Mouse (Mus musculus) lung, embryonic 14.5 days (tissue): ENCODE data around the gene Ehd1. TPM values are rescaled to one million over a fixed set of nuclear protein-coding genes. Genes with fewer than 3 reads are reported as not detected.

Experiments
- ATAC-seq: fragments of 200-750 bp; cut with Nextera tagmentation; 2 replicates; pipeline ENCODE4 v1.8.0; 2017; ENCODE audit warnings: mild to moderate bottlenecking, moderate TSS enrichment, moderate library complexity; ENCODE audit not compliant: insufficient read depth
- DNase-seq: peaks from one replicate; pipeline ENCODE4 v3.0.0-alpha.2; 2015
- H3K27ac ChIP-seq: fragments of 300-500 bp; sonication (generic); 2 replicates; pipeline ENCODE4 v1.5.1; 2014; ENCODE audit warnings: low read depth, mild to moderate bottlenecking, moderate library complexity
- H3K27me3 ChIP-seq: fragments of 300-500 bp; sonication (generic); 2 replicates; pipeline ENCODE4 v1.6.1; 2014; ENCODE audit warnings: low read length, control low read depth; ENCODE audit not compliant: insufficient read depth
- H3K36me3 ChIP-seq: fragments of 300-500 bp; sonication (generic); 2 replicates; pipeline ENCODE4 v1.6.1; 2014; ENCODE audit warnings: control low read depth; ENCODE audit not compliant: insufficient read depth
- H3K4me1 ChIP-seq: fragments of 300-500 bp; sonication (generic); 2 replicates; pipeline ENCODE4 v1.6.1; 2014; ENCODE audit warnings: antibody characterized with exemption, control low read depth; ENCODE audit not compliant: insufficient read depth
- H3K4me2 ChIP-seq: fragments of 300-500 bp; sonication (generic); 2 replicates; pipeline ENCODE4 v1.6.1; 2014; ENCODE audit warnings: mild to moderate bottlenecking
- H3K4me3 ChIP-seq: fragments of 300-500 bp; sonication (generic); 2 replicates; pipeline ENCODE4 v1.5.1; 2014; ENCODE audit warnings: low read depth, low read length
- H3K9ac ChIP-seq: fragments of 300-500 bp; sonication (generic); 2 replicates; pipeline ENCODE4 v1.6.1; 2014
- H3K9me3 ChIP-seq: fragments of 300-500 bp; sonication (generic); 2 replicates; pipeline ENCODE4 v1.6.1; 2016; ENCODE audit warnings: low read depth, low read length, control low read depth
- CTCF ChIP-seq: IDR thresholded peaks from 2 replicates; pipeline ENCODE4 v1.5.1; 2016; ENCODE audit warnings: antibody characterized with exemption, low read depth
- WGBS: fragments of 180-500 bp; shearing (Covaris S2); extraction: QIAGEN DNeasy Blood & Tissue Kit; methylation state at CpG from one replicate; pipeline ENCODE4 v1.1.7; 2014; 5-methylcytosine and 5-hydroxymethylcytosine counted together
- polyA plus RNA-seq: library from polyadenylated mRNA; unstranded; fragments of >200 nt; fragmentation: Nextera tagmentation; extraction: Ambion mirVana; gene quantifications from 2 replicates; pipeline ENCODE4 v1.2.1, GENCODE M21; 2014

Gene Ehd1
- polyA plus RNA-seq, 1 experiment from 2014 or later, result 50.3 TPM

DNA sequence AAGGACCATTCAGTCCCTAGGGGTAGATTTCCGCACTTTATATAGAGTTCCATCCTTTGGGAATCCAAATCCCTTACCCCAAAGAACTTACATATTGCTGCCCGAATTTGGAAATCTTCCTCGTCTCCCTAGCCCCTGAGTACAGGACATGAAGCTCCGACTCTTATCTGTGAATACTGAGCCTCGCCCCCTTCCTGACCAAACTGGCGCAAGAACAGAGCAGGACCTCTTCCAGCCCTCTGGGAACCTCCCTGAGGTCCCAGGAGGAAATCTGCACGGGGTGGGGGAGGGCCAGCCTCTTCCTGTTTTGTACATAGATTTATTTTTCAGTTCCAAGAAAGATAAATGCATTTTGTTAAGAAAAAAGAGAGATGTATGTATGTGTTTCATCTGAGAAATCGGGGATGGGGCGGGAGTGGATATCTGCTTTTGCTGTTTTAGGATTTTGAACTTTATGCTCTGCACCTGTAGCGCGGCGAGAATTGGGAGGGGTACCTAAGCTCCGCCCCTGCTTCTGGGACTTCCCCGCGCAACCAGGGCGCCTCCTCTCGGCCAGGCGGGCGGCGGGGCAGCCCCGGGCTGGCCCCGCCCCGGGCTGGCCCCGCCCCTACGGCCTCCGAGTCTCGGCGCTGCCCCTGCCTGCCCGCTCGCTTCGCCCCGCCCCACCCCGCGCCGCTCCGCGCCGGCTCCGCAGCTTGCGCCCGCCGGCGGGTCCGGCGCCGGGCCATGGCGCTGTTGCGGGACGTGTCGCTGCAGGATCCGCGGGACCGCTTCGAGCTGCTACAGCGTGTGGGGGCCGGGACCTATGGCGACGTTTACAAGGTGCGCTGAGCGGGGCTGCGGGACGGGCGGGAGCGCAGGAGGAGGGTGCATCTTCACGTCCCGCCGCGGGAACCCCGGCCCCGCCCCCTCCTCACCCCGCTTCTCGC lies 64.3 kb downstream of the Ehd1 start, which contains the start of gene Map4k2:
Map4k2 (plus strand) TSS at position 612 of the 929 bp plus-strand sequence.
- peak within 1 kb of the TSS; percentile 99 for H3K4me2 ChIP-seq
- peak within 1 kb of the TSS; percentile 75 for H3K4me3 ChIP-seq
- peak; percentile 89 for DNase-seq
- H3K36me3 ChIP-seq, result peaks cover 61% of the 10 kb centered on the region
- ATAC-seq, result peak; percentile 77
- no peaks in the 10 kb centered on the region for H3K9me3 ChIP-seq
- 5% methylated on average over 72 of the region's 72 CpGs for WGBS
- H3K27ac ChIP-seq, result peak within 1 kb of the TSS; percentile 68
- peak within 1 kb of the TSS; percentile 62 for H3K9ac ChIP-seq
- H3K27me3 ChIP-seq, result no peaks in the 10 kb centered on the region
- peaks cover 9% of the 10 kb centered on the region for H3K4me1 ChIP-seq
- peak; percentile 24 for TF ChIP-seq CTCF

GRCm38 (mm10) chr19:6341453-6342077 lies 65.0 kb downstream of the Ehd1 start:
- Histone ChIP-seq H3K4me3 (peak overlapping the region; percentile 75), H3K9me3 (no peaks in the 10 kb centered on the region), H3K4me1 (peaks cover 2% of the 10 kb centered on the region), H3K27ac (no peak overlapping the region), H3K9ac (peak overlapping the region; percentile 62), H3K4me2 (peak overlapping the region; percentile 99), H3K36me3 (peaks cover 67% of the 10 kb centered on the region), H3K27me3 (no peaks in the 10 kb centered on the region)
- WGBS, result 7% methylated on average over 23 of the region's 23 CpGs
- DNase-seq (no peak), ATAC-seq (peak; percentile 11; the same call in 1 of the 2 replicates)
- TF ChIP-seq CTCF, result no peak

DNA sequence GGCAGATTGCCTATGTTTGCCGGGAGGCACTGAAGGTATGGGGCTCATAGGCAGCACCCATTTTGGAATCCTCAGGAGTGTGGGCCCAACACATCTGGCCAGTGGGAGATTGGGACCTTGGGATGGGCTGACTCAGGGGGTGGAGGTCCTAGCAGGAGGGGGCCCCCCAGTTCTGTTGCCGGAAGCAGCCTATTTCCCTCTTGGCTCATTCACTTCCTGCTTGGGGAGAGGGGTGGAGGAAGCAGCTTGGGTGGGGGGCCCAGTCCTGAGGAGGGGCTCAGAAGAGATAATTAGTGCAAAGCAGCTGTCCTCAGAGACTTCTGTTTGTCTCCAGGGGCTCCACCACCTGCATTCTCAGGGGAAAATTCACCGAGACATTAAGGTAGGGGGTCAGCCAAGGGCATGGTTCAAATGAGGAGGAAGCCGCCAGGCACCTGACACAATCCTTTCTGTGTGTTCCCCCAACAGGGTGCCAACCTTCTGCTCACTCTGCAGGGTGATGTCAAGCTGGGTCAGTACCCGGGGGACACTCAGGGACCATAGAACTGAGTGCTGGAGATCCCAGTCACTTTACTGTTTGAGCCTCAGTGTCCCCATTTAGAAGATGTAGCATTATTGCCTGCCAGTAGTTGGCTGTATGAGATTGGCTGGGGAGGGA lies 65.9 kb downstream of the Ehd1 start:
- H3K9ac ChIP-seq, result no peak overlapping the region
- ATAC-seq (no peak), DNase-seq (peak; percentile 18)
- TF ChIP-seq CTCF, result no peak
- H3K36me3 ChIP-seq, result peaks cover 66% of the 10 kb centered on the region
- peak overlapping the region; percentile 99 for H3K4me2 ChIP-seq
- H3K27ac ChIP-seq, result peak overlapping the region; percentile 18; the same call in 1 of the 2 replicates
- no peaks in the 10 kb centered on the region for H3K27me3 ChIP-seq
- H3K4me1 ChIP-seq, result no peaks in the 10 kb centered on the region; the same call in 1 of the 2 replicates
- no peaks in the 10 kb centered on the region for H3K9me3 ChIP-seq
- 66% methylated on average over 5 of the region's 5 CpGs for WGBS
- peak overlapping the region; percentile 75; the same call in 1 of the 2 replicates for H3K4me3 ChIP-seq

DNA sequence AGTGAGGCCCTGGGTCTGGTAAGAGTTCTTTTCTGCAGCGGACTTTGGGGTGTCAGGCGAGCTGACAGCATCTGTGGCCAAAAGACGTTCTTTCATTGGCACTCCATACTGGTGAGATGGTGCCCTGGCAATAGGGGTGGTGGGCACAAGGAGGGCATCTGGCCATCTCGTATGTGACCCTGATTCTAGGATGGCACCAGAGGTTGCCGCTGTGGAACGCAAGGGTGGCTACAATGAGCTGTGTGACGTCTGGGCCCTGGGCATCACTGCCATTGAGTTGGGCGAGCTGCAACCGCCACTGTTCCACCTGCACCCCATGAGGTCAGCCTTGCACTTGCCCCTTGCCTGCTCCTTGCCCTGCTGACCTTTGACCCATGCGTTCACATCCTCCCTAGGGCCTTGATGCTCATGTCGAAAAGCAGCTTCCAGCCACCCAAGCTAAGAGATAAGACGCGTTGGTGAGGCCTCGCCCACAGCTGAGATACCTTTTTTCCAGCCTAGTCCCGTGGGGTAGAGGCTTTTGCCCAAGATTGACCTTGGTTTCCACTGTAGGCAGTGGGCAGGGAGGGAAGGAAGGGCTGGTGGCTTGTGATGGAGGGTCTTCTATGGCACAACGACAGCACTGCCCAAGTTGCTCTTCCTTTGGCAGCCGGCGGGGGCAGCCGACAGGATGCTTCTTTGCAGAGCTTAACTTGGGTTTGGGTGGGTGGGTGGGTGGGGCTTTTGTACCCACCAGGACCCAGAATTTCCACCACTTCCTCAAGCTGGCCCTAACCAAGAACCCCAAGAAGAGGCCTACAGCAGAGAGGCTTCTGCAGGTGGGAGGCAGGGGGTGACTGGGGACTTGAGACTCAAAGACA lies 66.8 kb downstream of the Ehd1 start:
- H3K4me3 ChIP-seq, result no peak overlapping the region
- H3K27me3 ChIP-seq, result no peaks in the 10 kb centered on the region
- peaks cover 57% of the 10 kb centered on the region for H3K36me3 ChIP-seq
- DNase-seq (no peak), ATAC-seq (no peak)
- no peak overlapping the region for H3K9ac ChIP-seq
- H3K4me1 ChIP-seq, result no peaks in the 10 kb centered on the region; the same call in 1 of the 2 replicates
- 76% methylated on average over 19 of the region's 19 CpGs for whole genome bisulfite sequencing
- no peak overlapping the region for H3K27ac ChIP-seq
- H3K9me3 ChIP-seq, result no peaks in the 10 kb centered on the region
- H3K4me2 ChIP-seq, result peak overlapping the region; percentile 99; the same call in 1 of the 2 replicates
- TF ChIP-seq CTCF, result no peak

DNA sequence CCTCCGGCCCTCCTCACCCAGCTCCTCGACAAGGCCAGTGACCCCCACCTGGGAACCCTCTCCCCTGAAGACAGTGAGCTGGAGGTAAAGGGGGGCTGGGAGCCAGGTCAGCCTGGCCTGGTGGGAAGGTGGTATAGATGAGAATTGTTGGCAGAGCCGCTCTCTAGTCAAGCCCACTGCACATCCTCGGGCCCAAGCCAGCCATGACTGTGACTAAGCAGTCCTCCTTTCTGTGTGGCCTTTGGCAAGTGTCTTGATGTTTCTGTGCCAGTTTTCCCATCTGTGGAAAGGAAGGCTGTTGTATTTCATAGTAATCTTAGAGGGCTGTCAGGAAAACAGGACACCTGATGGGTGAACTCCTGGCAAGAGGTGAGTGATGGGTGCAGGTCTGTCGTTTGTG lies 67.5 kb downstream of the Ehd1 start:
- H3K4me2 ChIP-seq, result no peak overlapping the region
- no peaks in the 10 kb centered on the region; the same call in 1 of the 2 replicates for H3K4me1 ChIP-seq
- H3K9me3 ChIP-seq, result no peaks in the 10 kb centered on the region
- peaks cover 50% of the 10 kb centered on the region for H3K36me3 ChIP-seq
- no peak for DNase-seq
- H3K27me3 ChIP-seq, result no peaks in the 10 kb centered on the region
- no peak for ATAC-seq
- no peak for TF ChIP-seq CTCF
- no peak overlapping the region for H3K9ac ChIP-seq
- H3K27ac ChIP-seq, result no peak overlapping the region
- no peak overlapping the region for H3K4me3 ChIP-seq
- 93% methylated on average over 5 of the region's 5 CpGs for WGBS

- Histone ChIP-seq H3K36me3 (peaks cover 47% of the 10 kb centered on the region), H3K9me3 (no peaks in the 10 kb centered on the region), H3K27me3 (no peaks in the 10 kb centered on the region), H3K9ac (no peak overlapping the region), H3K4me3 (no peak overlapping the region), H3K4me1 (no peaks in the 10 kb centered on the region), H3K27ac (no peak overlapping the region), H3K4me2 (no peak overlapping the region)
- no peak for TF ChIP-seq CTCF
- no peak for DNase-seq
- 87% methylated on average over 4 of the region's 5 CpGs for WGBS
- no peak for ATAC-seq
Observed at GRCm38 (mm10) chr19:6346023-6346422, 69.5 kb downstream of the Ehd1 start.
